Mouse (Mus musculus): ENCODE data around the gene Isg20. TPM values are rescaled to one million over a fixed set of nuclear protein-coding genes. Genes with fewer than 3 reads are reported as not detected.

The Isg20 gene
- polyA plus RNA-seq, 1 experiment from 2014 or later: 0.36 TPM

DNA sequence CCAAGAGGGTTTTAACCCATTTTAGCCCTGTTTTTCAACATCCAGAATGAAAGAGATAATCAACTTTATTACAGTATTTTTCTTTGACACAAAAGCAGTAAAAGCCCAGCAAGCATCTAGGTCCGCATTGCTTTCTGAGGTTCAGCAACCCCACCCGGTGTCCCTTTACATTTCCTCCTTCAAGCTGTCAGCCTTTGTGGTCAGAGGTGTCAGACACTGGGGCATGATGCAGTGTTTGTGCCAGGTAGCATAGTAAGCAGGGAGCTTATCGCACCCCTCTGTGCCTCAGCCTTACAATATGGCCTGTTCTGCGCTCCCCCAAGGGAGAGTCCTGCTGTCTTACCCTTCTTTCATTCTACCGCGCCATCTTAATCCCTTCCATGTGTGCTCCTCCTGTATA, 4.2 kb upstream of the Isg20 start:
- Histone ChIP-seq H3K4me3 (no peak overlapping the region), H3K27me3 (peaks cover 12% of the 10 kb centered on the region; the same call in 1 of the 2 replicates), H3K4me2 (replicated peaks) (no peak overlapping the region), H3K27ac (replicated peaks) (0 out of 2 replicates have a peak overlapping the region, but pooled peaks have one; percentile 3), H3K9me3 (no peaks in the 10 kb centered on the region), H3K9ac (replicated peaks) (no peak overlapping the region), H3K36me3 (peaks cover 31% of the 10 kb centered on the region), H3K4me1 (peaks cover 12% of the 10 kb centered on the region)
- WGBS: 84% methylated on average over 6 of the region's 6 CpGs
- no peak for ATAC-seq (ENCODE audit: low FRiP score, low read depth)

DNA sequence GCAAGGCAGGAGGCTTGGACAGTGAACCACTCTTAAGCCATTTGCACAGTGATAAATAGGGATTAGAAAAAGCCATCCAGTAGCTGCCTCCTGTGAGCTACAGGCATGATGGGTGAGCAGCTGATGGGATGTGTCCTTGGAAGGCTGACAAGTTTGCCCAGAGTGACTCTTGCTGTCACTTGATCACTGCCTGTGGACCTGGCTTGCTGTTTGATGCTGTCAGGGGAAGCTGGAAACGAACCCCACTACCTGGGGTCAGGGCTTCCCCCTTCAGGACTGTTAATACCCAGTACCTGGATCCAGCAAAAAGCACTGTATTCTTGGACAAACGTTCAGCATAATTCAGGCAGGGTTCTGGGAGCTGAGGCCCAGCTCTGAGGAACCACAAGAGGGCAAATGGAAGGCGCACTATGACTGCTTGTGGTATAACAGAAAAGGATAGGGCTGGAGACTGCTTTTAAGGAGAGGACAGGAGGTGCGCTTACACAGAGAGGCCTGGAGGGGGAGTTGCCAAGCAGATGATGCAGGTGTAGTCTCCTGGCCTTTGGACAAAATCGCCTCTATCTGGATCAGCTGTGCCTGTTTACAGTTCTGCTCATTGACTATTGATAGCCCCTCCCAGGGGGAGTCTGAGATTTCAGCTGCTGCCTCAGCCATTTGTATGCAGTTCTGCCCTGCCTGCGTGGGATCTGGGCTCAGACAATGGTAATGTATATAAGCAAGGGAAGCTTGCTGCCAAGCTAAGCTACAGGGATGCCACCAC, 2.7 kb upstream of the Isg20 start:
- Histone ChIP-seq H3K4me1 (peaks cover 12% of the 10 kb centered on the region), H3K4me2 (replicated peaks) (no peak overlapping the region), H3K27me3 (peaks cover 23% of the 10 kb centered on the region; the same call in 1 of the 2 replicates), H3K9ac (replicated peaks) (no peak overlapping the region), H3K4me3 (no peak overlapping the region), H3K36me3 (peaks cover 16% of the 10 kb centered on the region), H3K27ac (replicated peaks) (no peak overlapping the region), H3K9me3 (no peaks in the 10 kb centered on the region)
- 44% methylated on average over 6 of the region's 6 CpGs for WGBS
- ATAC-seq (ENCODE audit: low FRiP score, low read depth): 0 out of 2 replicates have a peak, but pooled peaks have one; percentile 21

DNA sequence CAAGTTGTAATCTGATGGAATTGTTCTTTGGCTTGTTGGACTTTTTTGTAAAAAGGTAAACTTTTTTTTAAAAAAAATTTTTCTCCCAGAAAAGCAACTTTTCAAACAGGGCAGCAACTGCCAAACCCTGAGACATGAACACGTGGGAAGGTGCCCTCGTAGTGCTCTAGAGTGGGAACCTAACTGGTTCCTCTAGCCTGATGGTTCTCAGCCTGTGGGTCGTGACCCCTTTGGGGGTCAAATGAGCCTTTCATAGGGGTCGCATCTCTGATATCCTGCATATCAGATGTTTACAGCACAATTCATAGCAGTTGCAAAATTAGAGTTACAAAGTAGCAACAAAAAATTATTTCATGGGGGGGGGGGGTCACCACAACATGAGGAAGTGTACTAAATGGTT, 2.0 kb upstream of the Isg20 start:
- Histone ChIP-seq H3K4me2 (replicated peaks) (no peak overlapping the region), H3K36me3 (peaks cover 11% of the 10 kb centered on the region), H3K27me3 (peaks cover 23% of the 10 kb centered on the region; the same call in 1 of the 2 replicates), H3K9ac (replicated peaks) (no peak overlapping the region), H3K9me3 (no peaks in the 10 kb centered on the region), H3K4me3 (no peak overlapping the region), H3K27ac (replicated peaks) (no peak overlapping the region), H3K4me1 (peaks cover 12% of the 10 kb centered on the region)
- 88% methylated on average over 4 of the region's 4 CpGs for WGBS
- ATAC-seq (ENCODE audit: low FRiP score, low read depth): no peak

DNA sequence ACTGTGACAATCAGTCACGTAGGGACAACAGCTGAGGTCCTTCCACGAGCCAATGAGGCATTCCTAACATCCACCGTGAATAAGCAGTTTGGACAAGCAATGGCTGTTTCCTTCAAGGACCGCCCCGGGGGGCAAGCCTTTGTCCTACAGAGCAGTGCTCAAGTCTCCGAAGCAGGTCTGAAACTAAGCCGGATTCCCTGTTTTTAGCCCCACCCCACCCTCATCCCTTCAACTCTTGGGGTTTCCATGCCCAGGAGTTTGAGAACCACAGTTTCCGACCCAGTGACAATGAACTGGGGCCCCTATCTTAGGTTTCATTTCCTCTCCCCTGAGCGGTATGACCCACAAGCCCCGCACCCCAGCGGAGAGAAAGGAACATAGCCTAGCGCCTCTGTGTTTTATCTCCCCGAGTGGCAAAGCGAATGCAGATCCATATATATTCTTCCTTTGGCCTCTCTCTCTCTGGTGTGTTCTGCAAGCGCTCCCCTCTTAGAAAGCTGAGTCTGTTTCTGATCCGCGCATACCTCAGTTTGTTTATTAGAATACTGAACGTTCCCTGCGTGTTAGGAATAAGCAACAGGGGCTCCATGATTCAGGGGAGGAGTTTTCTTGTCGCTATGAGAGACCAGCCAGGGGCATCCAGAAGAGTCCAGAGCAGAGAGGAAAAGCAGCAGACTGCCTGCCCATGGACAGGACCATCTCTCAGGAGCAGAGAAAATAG, 811 bp upstream of the Isg20 start:
- Histone ChIP-seq H3K4me2 (replicated peaks) (peak overlapping the region; percentile 47), H3K27me3 (peaks cover 23% of the 10 kb centered on the region; the same call in 1 of the 2 replicates), H3K4me3 (peak overlapping the region; percentile 18; the same call in 1 of the 2 replicates), H3K9ac (replicated peaks) (no peak overlapping the region), H3K9me3 (no peaks in the 10 kb centered on the region), H3K36me3 (no peaks in the 10 kb centered on the region), H3K27ac (replicated peaks) (no peak overlapping the region), H3K4me1 (peaks cover 12% of the 10 kb centered on the region)
- ATAC-seq (ENCODE audit: low FRiP score, low read depth): peak; percentile 71
- WGBS: 12% methylated on average over 20 of the region's 20 CpGs

DNA sequence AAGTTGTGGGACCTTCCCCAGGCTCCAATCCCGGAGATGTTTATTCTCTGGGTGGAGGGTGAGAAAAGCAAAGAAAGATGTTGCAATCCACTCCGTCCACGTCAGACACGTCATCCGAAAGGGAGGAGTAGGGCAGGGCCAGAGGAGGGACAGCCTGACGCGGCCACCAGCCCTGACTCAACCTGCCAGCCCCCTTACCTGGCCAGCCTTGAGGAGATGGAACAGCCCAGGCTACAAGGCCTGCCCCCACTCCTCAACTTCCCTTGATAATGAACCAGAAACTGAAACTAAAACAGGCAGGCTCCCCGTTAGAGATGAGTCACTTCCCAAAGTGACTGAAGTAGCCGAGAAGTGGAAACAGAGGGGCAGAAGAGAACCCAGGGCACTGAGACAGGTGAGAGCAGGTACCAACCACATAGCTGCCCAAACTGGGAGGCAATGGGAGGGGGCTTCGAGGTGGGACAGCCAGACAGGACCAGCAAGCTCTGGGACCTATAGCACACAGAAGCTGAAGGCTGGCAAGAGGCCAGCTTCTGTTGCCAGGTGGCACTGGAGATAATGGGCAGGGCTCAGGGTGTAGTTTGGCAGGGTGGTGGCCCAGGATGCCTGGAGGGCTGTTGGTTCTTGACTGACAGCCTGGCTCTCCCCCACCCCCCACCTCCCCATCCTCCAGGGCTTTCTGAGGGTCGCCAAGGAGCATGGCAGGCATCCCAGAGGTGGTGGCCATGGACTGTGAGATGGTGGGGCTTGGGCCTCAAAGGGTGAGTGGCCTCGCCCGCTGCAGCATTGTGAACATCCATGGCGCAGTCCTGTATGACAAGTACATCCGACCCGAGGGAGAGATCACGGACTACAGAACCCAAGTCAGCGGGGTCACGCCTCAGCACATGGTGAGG, 673 bp downstream of the Isg20 start:
- 85% methylated on average over 19 of the region's 19 CpGs for WGBS
- H3K4me3 ChIP-seq: no peak overlapping the region
- ATAC-seq (ENCODE audit: low FRiP score, low read depth): no peak
- H3K27ac ChIP-seq (replicated peaks): no peak overlapping the region
- peaks cover 12% of the 10 kb centered on the region for H3K4me1 ChIP-seq
- H3K4me2 ChIP-seq (replicated peaks): no peak overlapping the region
- H3K36me3 ChIP-seq: no peaks in the 10 kb centered on the region
- H3K9ac ChIP-seq (replicated peaks): no peak overlapping the region
- H3K27me3 ChIP-seq: peaks cover 23% of the 10 kb centered on the region; the same call in 1 of the 2 replicates
- no peaks in the 10 kb centered on the region for H3K9me3 ChIP-seq

DNA sequence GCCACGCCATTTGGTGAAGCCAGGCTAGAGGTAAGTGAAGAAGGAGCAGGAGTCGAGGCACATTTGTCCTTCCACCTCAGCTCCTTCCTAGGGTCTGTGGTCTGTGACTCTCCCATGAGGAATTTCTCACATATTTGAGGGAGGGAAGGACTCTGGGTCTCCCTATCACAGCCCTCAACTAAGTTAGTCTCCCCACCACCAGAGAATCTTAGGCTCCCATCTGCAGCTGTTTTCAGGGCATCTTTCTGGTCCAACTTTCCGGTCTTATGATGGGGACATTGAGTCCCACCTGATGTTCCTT, 1.3 kb downstream of the Isg20 start:
- ATAC-seq (ENCODE audit: low FRiP score, low read depth): no peak
- Histone ChIP-seq H3K27ac (replicated peaks) (no peak overlapping the region), H3K9ac (replicated peaks) (no peak overlapping the region), H3K4me1 (peaks cover 12% of the 10 kb centered on the region), H3K36me3 (no peaks in the 10 kb centered on the region), H3K27me3 (peaks cover 23% of the 10 kb centered on the region; the same call in 1 of the 2 replicates), H3K4me2 (replicated peaks) (no peak overlapping the region), H3K9me3 (no peaks in the 10 kb centered on the region), H3K4me3 (no peak overlapping the region)
- 92% methylated on average over 3 of the region's 3 CpGs for WGBS

DNA sequence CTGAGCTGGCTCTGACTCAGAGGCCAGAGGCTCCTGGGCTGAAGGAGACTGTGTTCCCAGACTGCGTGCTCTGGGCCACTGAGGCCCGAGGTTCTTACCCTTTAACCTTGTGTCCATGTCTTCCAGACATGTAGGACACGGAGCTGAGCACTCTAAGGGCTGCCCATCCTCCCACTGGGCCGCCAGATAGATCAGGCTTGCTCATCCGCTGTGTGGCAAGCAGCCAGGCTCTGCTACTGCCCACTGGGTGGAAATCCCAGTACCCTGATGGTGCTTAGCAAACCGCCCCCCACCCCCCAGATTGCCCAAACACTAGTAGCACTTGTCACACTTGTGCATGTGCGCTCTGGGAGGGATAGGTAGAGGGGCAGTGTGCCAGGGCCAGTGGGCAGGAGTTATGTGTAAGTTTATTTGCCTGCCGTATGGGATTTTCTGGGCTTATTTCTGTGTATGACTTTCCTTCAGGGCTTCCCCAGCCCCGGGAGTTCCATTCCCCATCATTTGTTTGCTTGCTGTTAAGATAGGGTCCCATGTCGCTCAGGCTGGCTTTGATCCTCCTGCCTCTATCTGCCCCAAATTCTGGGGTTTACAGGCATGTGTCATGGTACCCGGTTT, 1.8 kb downstream of the Isg20 start:
- H3K9me3 ChIP-seq: no peaks in the 10 kb centered on the region
- no peak overlapping the region for H3K9ac ChIP-seq (replicated peaks)
- H3K36me3 ChIP-seq: no peaks in the 10 kb centered on the region
- no peak overlapping the region for H3K4me2 ChIP-seq (replicated peaks)
- 87% methylated on average over 11 of the region's 11 CpGs for WGBS
- no peak overlapping the region for H3K27ac ChIP-seq (replicated peaks)
- ATAC-seq (ENCODE audit: low FRiP score, low read depth): no peak
- peaks cover 23% of the 10 kb centered on the region; the same call in 1 of the 2 replicates for H3K27me3 ChIP-seq
- H3K4me3 ChIP-seq: no peak overlapping the region
- H3K4me1 ChIP-seq: peaks cover 12% of the 10 kb centered on the region

DNA sequence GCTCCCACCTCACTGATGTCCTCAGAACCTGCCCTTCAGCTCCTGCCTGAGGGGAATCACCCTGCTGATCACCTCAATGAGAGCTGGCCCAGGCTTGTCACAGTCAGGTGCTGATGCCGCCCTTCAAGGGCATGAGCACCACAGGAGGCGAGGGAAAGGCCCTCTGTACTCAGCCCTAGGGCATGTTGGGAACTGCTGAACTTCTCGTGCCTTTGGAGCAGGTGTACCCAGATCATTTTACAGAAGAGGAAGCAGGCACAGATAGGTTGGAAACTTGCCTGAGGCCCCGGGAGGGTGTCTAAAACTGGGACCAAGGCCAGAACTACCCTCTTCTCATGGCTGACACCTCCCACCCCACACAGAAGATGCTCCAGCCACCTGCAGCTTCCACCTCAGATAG, 5.5 kb downstream of the Isg20 start:
- Histone ChIP-seq H3K36me3 (no peaks in the 10 kb centered on the region), H3K9me3 (no peaks in the 10 kb centered on the region), H3K4me3 (no peak overlapping the region), H3K9ac (replicated peaks) (no peak overlapping the region), H3K27ac (replicated peaks) (no peak overlapping the region), H3K4me1 (no peaks in the 10 kb centered on the region), H3K4me2 (replicated peaks) (no peak overlapping the region), H3K27me3 (peaks cover 14% of the 10 kb centered on the region)
- no peak for ATAC-seq (ENCODE audit: low FRiP score, low read depth)
- 67% methylated on average over 4 of the region's 4 CpGs for WGBS

DNA sequence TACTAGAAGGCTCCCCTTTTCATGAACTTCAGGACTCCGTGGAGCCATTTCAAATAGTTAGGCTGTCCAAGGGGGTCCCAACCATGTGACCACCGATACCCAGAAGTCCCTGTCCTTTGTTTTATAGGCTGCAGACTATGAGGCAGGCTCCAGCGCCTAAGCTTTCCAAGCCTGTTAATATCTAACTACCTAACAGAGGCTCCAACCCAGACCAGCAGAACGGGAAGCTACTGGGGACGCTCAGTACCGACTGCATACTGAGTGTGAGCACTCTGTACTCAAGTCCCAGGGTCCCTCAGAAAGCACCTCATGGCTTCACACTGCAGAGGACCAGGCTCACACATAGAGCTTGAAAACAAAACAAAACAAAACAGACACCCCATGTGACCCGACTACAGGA, 9.3 kb downstream of the Isg20 start:
- H3K4me1 ChIP-seq: no peaks in the 10 kb centered on the region
- no peak overlapping the region for H3K9ac ChIP-seq (replicated peaks)
- no peak overlapping the region for H3K27ac ChIP-seq (replicated peaks)
- no peak for ATAC-seq (ENCODE audit: low FRiP score, low read depth)
- H3K9me3 ChIP-seq: no peaks in the 10 kb centered on the region
- no peak overlapping the region for H3K4me3 ChIP-seq
- H3K4me2 ChIP-seq (replicated peaks): no peak overlapping the region
- no peaks in the 10 kb centered on the region; the same call in 1 of the 2 replicates for H3K27me3 ChIP-seq
- WGBS: 76% methylated on average over 7 of the region's 7 CpGs
- H3K36me3 ChIP-seq: no peaks in the 10 kb centered on the region

DNA sequence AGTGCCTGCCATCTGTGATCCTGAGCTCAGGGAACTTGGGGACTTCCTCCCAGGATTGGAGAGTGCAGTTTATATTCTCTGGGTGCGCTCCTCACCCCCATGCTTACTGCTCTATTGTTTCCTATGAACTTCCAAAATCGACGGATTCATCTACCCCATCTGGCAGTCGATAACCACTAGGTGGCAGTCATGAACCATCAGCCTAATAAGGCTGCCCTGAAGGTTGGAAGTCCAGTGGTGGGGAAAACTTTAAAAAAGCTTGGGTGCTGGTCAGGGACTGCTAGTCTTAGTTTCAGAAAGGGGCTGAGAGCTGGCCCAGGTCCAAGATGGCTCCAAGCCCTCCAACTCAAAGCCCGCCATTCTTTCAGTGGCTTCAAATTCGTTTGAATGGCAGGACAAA, 11.1 kb downstream of the Isg20 start:
- no peaks in the 10 kb centered on the region for H3K9me3 ChIP-seq
- no peaks in the 10 kb centered on the region for H3K36me3 ChIP-seq
- H3K4me3 ChIP-seq: no peak overlapping the region
- WGBS: 13% methylated on average over 6 of the region's 6 CpGs
- H3K4me2 ChIP-seq (replicated peaks): no peak overlapping the region
- H3K9ac ChIP-seq (replicated peaks): no peak overlapping the region
- no peaks in the 10 kb centered on the region; the same call in 1 of the 2 replicates for H3K27me3 ChIP-seq
- no peaks in the 10 kb centered on the region for H3K4me1 ChIP-seq
- 0 out of 2 replicates have a peak, but pooled peaks have one; percentile 47 for ATAC-seq (ENCODE audit: low FRiP score, low read depth)
- H3K27ac ChIP-seq (replicated peaks): no peak overlapping the region

DNA sequence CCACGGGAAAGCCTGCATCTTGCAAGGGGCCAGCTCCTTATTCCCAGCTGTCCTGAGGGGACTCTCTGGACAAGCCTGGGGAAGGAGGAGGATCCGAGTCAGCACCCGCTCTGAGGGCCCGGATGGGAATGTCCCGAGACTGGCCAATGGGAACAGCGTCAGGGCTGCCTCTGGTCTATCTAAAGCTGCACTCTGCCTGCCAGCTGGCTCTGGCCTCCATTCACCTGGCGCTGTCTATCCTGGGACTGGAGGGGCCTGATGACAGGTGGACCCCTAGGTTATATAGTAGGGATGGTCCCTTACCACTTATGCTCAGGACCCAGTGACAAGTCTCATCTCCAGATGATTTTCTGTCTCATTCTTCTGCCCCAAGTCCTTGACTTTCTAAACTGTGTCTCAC, 11.6 kb downstream of the Isg20 start:
- 67% methylated on average over 7 of the region's 7 CpGs for WGBS
- no peak overlapping the region for H3K4me2 ChIP-seq (replicated peaks)
- 0 out of 2 replicates have a peak, but pooled peaks have one; percentile 30 for ATAC-seq (ENCODE audit: low FRiP score, low read depth)
- H3K4me3 ChIP-seq: no peak overlapping the region
- H3K9ac ChIP-seq (replicated peaks): no peak overlapping the region
- no peaks in the 10 kb centered on the region for H3K9me3 ChIP-seq
- H3K27me3 ChIP-seq: no peaks in the 10 kb centered on the region; the same call in 1 of the 2 replicates
- no peak overlapping the region for H3K27ac ChIP-seq (replicated peaks)
- H3K36me3 ChIP-seq: no peaks in the 10 kb centered on the region
- H3K4me1 ChIP-seq: no peaks in the 10 kb centered on the region
